Mouse (Mus musculus): ENCODE data around the gene Thsd4. TPM values are rescaled to one million over a fixed set of nuclear protein-coding genes. Genes with fewer than 3 reads are reported as not detected.

Thsd4 gene
- 29.7 and 31.0 TPM in 2 replicates for polyA plus RNA-seq (2015; fragmentation: Nextera tagmentation; extraction: Ambion mirVana)

DNA sequence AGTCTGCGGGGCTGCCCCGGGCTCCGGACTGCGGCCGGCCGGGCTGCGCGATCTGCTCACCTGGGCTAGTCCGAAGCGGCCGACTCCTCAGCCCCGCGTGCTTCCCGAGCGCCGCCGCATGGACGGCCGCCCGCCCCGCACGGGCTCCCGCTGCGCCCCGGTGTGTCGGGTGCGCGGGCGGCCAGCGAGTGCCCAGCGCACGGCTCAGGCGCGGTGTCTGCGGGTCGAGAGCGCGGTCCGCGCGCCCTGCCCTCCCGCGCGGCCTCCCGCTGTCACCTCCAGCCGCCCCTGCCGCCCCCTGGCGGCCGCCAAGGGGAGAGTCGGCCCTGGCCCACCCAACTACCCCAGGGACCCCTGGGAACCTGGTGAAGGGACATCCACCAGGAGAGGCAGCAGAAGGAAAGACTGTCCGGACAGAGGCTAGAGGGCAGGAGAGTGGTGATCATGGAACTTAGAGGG lies at the start of gene Thsd4:
TSS of gene Thsd4 (minus strand) at position 241 of the 459 bp plus-strand sequence.
- H3K36me3 ChIP-seq: no peaks in the 10 kb centered on the region
- under 1% methylated on average over 49 of the region's 51 CpGs for WGBS
- H3K4me3 ChIP-seq (replicated peaks): peak within 1 kb of the TSS; percentile 61
- peaks cover 11% of the 10 kb centered on the region for H3K27me3 ChIP-seq
- ATAC-seq (replicated peaks; ENCODE audit: low FRiP score): peak; percentile 68
- peaks cover 77% of the 10 kb centered on the region for H3K4me1 ChIP-seq
- H3K9ac ChIP-seq: peak within 1 kb of the TSS; percentile 65
- peak within 1 kb of the TSS; percentile 67 for H3K27ac ChIP-seq
- H3K4me2 ChIP-seq: peak within 1 kb of the TSS; percentile 82
- no peaks in the 10 kb centered on the region for H3K9me3 ChIP-seq (replicated peaks)

DNA sequence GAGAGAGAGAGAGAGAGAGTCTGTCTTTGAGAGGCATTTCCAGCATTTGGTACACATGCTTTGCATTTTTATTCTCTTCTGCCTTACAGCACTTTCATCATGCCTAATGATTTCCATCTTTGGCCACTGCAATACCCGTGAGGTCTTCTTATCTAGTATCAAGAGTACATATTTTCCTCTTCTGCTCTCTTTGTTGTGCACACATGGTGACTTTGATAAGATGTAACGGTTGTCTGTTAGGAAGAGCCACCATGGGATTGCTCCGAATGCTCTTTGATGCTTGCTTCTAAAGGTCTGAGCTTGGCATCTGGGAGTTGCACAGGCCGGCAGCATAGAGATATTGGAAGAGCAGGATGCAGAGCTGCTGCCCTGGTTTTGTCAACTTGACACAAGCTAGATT lies 49.2 kb upstream of the Thsd4 start:
- Histone ChIP-seq H3K27ac (no peak overlapping the region), H3K36me3 (no peaks in the 10 kb centered on the region), H3K4me1 (peaks cover 5% of the 10 kb centered on the region; the same call in 1 of the 2 replicates), H3K27me3 (no peaks in the 10 kb centered on the region), H3K9ac (no peak overlapping the region), H3K9me3 (replicated peaks) (no peaks in the 10 kb centered on the region), H3K4me3 (replicated peaks) (no peak overlapping the region), H3K4me2 (no peak overlapping the region)
- no peak for ATAC-seq (replicated peaks; ENCODE audit: low FRiP score)
- WGBS: 86% methylated on average over 4 of the region's 4 CpGs

DNA sequence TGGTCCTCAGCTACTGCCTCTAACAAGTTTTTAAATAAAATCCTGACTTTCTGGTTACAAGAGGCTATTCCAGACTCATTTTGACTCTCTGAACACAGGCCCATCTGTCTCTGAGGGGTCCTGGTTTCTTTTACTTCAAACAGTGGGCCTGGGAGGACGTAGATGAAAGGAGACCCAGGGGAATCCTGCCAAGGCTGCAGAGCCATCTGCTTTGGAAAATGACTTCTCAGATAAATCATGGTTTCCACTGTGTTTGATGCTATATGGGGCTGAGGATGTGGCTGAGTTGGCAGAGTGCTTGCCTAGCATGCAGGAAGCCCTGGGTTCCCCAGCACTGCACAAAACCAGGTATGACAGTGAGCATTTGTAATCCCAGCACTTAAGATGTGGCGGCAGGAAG lies 47.5 kb upstream of the Thsd4 start:
- Histone ChIP-seq H3K27ac (no peak overlapping the region), H3K9ac (no peak overlapping the region), H3K4me3 (replicated peaks) (no peak overlapping the region), H3K9me3 (replicated peaks) (no peaks in the 10 kb centered on the region), H3K36me3 (no peaks in the 10 kb centered on the region), H3K27me3 (no peaks in the 10 kb centered on the region), H3K4me1 (peaks cover 5% of the 10 kb centered on the region; the same call in 1 of the 2 replicates), H3K4me2 (no peak overlapping the region)
- ATAC-seq (replicated peaks; ENCODE audit: low FRiP score): no peak
- WGBS: 75% methylated on average over 2 of the region's 2 CpGs

DNA sequence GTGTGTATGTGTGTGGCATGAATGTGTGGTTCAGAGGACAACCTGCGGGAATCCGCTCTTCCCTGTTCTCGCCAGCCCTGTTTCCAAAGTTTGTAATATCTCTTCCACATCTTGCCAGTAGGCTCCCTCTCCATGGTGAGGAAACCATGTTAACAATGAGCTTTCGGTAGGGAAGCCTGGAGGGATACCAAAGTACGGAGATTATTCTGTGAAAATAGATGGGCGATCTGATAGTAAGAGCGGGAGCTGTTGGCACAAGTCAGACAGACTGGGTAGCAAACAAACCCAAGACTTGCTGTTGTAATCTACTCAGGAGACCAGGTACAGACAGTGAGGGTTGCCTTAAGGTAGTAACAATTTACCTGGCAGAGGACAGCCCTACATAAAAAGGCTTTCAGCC lies 42.0 kb upstream of the Thsd4 start:
- no peak overlapping the region for H3K9ac ChIP-seq
- H3K27me3 ChIP-seq: no peaks in the 10 kb centered on the region
- peak overlapping the region; percentile 64 for H3K4me2 ChIP-seq
- no peak for ATAC-seq (replicated peaks; ENCODE audit: low FRiP score)
- H3K9me3 ChIP-seq (replicated peaks): no peaks in the 10 kb centered on the region
- WGBS: 80% methylated on average over 7 of the region's 7 CpGs
- peaks cover 47% of the 10 kb centered on the region for H3K4me1 ChIP-seq
- H3K36me3 ChIP-seq: no peaks in the 10 kb centered on the region
- H3K4me3 ChIP-seq (replicated peaks): no peak overlapping the region
- peak overlapping the region; percentile 86 for H3K27ac ChIP-seq

DNA sequence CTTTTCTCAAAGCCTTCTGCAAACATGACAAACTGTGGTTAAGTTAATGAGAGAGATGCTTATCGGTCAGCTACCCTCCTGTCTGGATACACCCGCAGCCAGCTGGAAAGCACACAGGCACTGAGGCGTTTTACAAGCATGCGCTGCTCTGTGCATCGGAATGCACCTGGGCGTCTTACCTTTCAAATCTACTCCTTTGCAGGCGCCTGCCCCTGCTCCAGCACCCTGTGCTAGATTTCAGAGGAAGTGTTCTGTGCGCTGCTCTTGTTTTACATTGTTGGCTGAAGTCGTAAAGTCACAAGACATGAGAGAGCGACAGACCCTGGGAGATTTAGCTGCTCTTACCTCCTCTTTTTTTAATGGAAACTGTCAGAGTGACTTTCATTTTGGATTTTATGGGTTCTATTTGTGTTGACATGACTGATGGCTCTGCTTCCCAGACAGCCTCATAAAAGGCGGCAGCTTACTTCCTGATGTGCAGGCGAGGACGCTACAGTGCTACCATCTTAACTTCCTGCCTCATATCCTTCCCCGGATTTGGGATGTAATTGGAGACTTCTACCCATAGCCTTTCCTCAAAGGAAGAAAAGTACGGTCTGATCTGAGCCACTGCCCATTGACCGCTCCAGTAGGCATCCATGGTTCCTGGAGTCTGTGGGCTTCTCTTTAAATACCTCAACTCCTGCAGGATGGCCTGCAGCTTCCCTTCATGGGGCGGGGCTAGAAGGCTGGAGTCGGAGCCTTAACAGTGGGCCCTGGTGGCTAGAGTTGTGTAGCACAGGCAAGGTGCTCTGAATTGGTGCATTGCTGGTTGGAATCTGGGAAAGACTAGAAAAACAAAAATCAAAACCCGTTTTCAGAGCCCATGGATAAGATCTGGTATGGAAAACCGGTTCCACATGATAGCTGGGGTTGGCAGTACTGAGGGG lies 40.9 kb upstream of the Thsd4 start:
- WGBS: 5% methylated on average over 20 of the region's 20 CpGs
- Histone ChIP-seq H3K9ac (no peak overlapping the region), H3K4me1 (peaks cover 41% of the 10 kb centered on the region), H3K4me2 (peak overlapping the region; percentile 64), H3K27ac (peak overlapping the region; percentile 86), H3K27me3 (no peaks in the 10 kb centered on the region), H3K9me3 (replicated peaks) (no peaks in the 10 kb centered on the region), H3K4me3 (replicated peaks) (peak overlapping the region; percentile 23), H3K36me3 (no peaks in the 10 kb centered on the region)
- peak; percentile 90 for ATAC-seq (replicated peaks; ENCODE audit: low FRiP score)

DNA sequence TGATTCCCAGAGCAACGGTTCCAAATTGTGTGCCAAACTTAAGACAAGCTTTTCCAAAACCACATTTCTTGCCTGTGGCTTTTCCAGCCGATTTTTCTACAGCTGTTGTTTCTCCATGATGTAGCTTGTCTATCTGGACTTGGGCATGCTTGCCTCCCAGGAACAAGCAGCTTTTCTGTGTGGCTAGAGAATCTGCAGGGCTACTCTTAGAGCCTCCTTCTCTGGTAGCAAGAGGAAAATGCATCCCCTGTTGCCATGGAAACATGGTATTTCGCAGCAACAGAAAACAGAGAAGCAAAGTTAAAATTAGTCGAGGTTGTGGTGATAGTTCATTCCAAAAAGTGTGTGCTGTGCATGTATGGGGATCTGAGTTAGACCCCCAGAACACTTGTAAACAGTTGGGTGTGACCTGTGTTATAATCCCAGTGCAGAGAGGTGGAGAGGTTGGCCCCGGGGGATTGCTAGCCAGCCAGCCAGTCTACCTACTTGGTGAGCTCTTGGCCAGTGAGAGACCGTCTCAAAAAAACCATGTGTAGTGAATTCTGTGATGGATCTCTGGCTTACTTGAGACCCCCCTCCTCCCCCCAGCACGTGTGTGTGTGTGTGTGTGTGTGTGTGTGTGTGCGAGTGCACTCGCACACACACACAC lies 39.9 kb upstream of the Thsd4 start:
- ATAC-seq (replicated peaks; ENCODE audit: low FRiP score): no peak
- peak overlapping the region; percentile 86 for H3K27ac ChIP-seq
- peak overlapping the region; percentile 64 for H3K4me2 ChIP-seq
- H3K36me3 ChIP-seq: no peaks in the 10 kb centered on the region
- WGBS: 31% methylated on average over 9 of the region's 9 CpGs
- peak overlapping the region; percentile 23 for H3K4me3 ChIP-seq (replicated peaks)
- H3K4me1 ChIP-seq: peaks cover 41% of the 10 kb centered on the region
- H3K9ac ChIP-seq: no peak overlapping the region
- no peaks in the 10 kb centered on the region for H3K27me3 ChIP-seq
- no peaks in the 10 kb centered on the region for H3K9me3 ChIP-seq (replicated peaks)

DNA sequence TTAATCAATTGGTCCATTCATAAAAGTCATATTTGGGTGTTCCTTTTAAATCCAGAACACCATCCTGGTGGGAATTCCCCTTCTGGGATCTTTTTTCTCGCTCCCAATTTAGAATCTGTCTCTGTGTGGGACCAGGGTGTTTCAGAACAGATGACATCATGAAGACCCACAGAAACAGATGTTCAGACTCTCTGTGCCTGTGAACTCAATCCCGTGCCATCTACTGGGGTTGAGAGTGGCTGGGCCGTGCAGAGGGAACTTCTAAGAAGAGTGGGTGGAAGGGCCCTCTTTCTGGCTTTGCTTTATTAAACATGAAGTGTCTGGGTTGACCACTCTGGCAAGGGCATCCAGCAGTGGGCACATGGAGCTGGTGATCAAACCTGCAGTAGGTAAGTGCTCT lies 36.7 kb upstream of the Thsd4 start:
- H3K9ac ChIP-seq: no peak overlapping the region
- ATAC-seq (replicated peaks; ENCODE audit: low FRiP score): no peak
- no peak overlapping the region for H3K4me2 ChIP-seq
- no peaks in the 10 kb centered on the region for H3K9me3 ChIP-seq (replicated peaks)
- H3K4me3 ChIP-seq (replicated peaks): no peak overlapping the region
- no peaks in the 10 kb centered on the region for H3K27me3 ChIP-seq
- H3K36me3 ChIP-seq: no peaks in the 10 kb centered on the region
- no peak overlapping the region for H3K27ac ChIP-seq
- H3K4me1 ChIP-seq: peaks cover 33% of the 10 kb centered on the region
- 83% methylated on average over 3 of the region's 3 CpGs for WGBS

DNA sequence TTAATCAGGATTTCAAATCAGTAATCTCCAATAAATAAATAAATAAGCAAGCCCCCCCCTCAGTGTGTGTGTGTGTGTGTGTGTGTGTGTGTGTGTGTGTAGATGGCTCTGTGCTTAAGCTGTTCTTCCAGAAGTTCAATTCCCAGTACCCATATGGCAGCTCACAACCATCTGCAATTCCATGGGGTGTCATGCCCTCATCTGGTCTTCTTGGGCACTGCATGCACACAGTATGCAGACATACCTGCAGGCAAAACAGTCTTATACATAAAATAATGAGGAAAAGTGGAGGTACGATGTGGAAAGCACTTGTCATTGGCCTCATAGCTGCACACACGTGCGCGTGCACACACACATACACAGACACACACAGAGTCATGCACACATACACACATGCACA lies 29.4 kb upstream of the Thsd4 start:
- H3K27me3 ChIP-seq: no peaks in the 10 kb centered on the region
- H3K9ac ChIP-seq: no peak overlapping the region
- H3K4me1 ChIP-seq: no peaks in the 10 kb centered on the region
- no peak overlapping the region for H3K4me2 ChIP-seq
- H3K36me3 ChIP-seq: no peaks in the 10 kb centered on the region
- H3K9me3 ChIP-seq (replicated peaks): no peaks in the 10 kb centered on the region
- no peak overlapping the region for H3K27ac ChIP-seq
- H3K4me3 ChIP-seq (replicated peaks): no peak overlapping the region
- ATAC-seq (replicated peaks; ENCODE audit: low FRiP score): no peak
- 90% methylated on average over 4 of the region's 4 CpGs for WGBS

DNA sequence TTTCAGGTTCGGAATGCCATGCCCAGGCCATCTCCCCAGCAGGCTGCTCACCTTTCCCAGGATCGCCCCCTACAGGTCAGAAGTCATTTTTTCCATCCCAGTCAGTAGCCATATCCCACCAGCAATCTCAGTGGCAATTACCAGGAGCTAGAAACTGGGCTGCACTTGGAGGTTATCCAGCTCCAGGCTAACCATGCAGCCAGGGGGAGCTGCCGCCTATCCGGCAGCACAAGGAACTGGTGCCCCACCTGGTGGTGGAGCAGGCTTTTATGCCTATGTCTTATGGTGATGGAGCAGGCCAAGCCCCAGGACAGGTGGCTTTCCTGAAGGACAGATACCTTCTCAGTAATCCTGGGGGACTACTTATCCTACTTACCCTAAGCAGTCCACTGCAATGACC lies 26.3 kb upstream of the Thsd4 start:
- Histone ChIP-seq H3K4me3 (replicated peaks) (no peak overlapping the region), H3K9ac (no peak overlapping the region), H3K27ac (no peak overlapping the region), H3K27me3 (no peaks in the 10 kb centered on the region), H3K4me2 (no peak overlapping the region), H3K36me3 (no peaks in the 10 kb centered on the region), H3K4me1 (peaks cover 6% of the 10 kb centered on the region; the same call in 1 of the 2 replicates), H3K9me3 (replicated peaks) (no peaks in the 10 kb centered on the region)
- ATAC-seq (replicated peaks; ENCODE audit: low FRiP score): 0 out of 2 replicates have a peak, but pooled peaks have one; percentile 22
- WGBS: 28% methylated on average over 4 of the region's 4 CpGs

DNA sequence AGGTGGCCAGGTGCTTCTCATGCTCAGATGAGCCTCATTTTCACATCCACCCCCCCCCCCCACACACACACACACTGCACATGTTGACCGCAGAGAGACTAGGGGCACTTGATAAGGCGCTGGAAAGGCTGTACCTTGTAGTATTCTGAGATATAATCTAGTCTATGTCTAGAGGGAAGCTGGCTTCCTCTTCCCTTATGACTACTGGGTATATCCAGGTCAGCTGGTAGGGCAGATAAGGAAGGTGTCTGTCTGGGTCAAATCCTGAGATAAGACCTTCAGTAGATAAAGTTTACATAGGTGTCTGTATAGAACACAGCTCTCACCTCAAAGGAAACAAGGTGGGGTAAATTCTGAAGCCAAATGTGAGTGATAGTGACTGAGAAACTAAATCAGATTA lies 24.3 kb upstream of the Thsd4 start:
- 74% methylated on average over 2 of the region's 2 CpGs for WGBS
- H3K4me2 ChIP-seq: no peak overlapping the region
- H3K4me3 ChIP-seq (replicated peaks): no peak overlapping the region
- no peaks in the 10 kb centered on the region for H3K9me3 ChIP-seq (replicated peaks)
- no peak overlapping the region for H3K9ac ChIP-seq
- H3K27me3 ChIP-seq: no peaks in the 10 kb centered on the region
- no peak for ATAC-seq (replicated peaks; ENCODE audit: low FRiP score)
- no peaks in the 10 kb centered on the region for H3K36me3 ChIP-seq
- H3K4me1 ChIP-seq: peaks cover 6% of the 10 kb centered on the region; the same call in 1 of the 2 replicates
- no peak overlapping the region for H3K27ac ChIP-seq

DNA sequence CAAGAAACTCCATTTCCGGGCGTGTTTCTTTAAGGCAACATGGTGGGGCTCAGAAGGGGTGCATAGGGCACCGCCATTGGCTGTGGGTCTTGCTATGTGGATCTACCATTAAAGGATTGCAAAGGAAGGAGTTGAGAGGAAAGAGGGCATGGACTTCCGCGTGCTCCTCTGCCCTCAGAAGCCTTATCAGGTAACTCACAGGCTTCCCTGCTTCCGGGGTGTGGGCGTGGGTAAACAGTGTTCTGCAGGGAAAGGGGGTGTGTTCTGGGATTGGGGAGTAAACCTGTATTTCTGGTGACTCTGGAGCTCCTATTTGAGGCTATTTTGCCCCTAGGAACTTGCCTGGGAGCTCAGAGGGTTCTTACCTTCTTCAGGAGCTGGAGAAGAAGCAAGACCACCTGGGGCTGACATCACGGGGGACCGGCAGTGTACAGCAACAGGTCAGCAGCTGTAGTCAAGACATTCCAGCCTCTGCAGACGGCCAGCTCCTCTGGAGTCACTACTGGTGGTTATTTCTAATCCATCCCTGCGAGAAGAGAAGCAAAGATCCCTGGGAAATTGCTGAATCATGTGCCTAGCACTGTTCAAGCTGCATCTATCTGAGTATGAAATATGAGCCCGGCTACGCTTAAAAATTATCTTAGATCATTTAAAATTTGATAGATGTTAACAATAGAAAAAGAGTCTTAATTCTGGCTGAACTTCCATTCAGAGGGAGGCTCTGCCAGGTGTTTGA lies 23.7 kb upstream of the Thsd4 start:
- no peak for ATAC-seq (replicated peaks; ENCODE audit: low FRiP score)
- no peak overlapping the region for H3K4me3 ChIP-seq (replicated peaks)
- no peak overlapping the region for H3K4me2 ChIP-seq
- H3K9me3 ChIP-seq (replicated peaks): no peaks in the 10 kb centered on the region
- H3K27ac ChIP-seq: no peak overlapping the region
- H3K4me1 ChIP-seq: peaks cover 6% of the 10 kb centered on the region; the same call in 1 of the 2 replicates
- H3K27me3 ChIP-seq: no peaks in the 10 kb centered on the region
- 79% methylated on average over 13 of the region's 13 CpGs for whole genome bisulfite sequencing
- H3K36me3 ChIP-seq: no peaks in the 10 kb centered on the region
- no peak overlapping the region for H3K9ac ChIP-seq
